Mouse (Mus musculus): ENCODE data around the gene Nsmf.

Nsmf gene

DNA sequence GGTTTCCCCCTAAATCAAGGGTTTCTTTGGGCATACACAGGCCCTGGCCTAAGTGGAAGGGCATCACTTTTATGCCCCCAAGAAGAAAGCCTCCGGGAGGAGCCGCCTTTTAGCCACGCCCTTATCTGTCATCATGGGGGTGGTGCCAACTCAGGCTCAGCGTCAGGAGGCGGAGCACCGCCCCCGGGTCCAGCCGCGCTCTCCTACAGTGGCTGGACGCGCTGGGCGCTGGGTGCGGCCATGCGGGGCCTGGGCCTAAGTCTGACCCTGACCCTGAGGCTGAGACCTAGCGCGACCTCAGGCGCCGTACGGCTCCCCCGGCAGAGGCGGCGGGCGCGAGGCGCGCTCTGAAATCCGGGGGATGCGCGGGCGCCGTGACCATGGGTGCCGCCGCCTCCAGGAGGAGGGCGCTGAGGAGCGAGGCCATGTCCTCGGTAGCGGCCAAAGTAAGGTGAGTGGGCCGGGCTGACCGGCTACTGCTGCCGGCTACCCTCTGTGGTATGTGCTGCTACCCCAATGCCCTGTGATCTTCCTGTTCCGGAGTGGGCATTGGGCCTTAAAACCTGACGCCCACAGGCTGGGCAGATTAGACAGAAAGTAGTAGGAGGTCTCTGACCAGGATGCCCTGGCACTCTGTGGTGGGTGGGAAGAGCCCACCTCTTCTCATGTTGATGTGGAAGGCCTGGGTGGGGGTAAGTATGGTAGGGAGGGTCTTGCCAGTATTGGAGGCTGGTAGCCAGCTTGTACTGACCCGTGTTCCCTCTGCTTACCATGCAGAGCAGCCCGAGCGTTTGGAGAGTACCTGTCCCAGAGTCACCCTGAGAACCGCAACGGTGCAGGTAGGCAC lies at the start of gene Nsmf:
Gene Nsmf (plus strand): TSS at position 135 of the 847 bp plus-strand sequence.
- peak; percentile 83 for DNase-seq (ENCODE audit: low read depth, low spot score)

DNA sequence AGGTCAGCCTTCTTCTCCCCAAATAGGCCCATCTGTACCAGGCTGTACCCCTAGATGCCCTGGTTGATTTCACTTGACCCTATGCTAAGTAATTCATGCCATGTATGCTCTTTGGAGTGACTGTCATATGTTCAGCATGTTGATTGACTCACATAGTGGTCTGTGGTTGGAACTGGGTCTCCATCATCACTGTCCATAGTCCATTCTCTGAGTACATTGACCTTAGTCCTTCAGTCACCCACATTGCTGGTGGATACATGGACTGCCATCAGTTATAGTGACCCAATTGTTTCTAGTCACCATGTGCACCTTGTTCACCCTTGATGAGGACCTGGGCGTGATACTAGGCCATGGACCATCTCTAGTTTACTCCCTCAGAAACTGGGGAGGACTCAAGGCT lies 47.4 kb upstream of the Nsmf start:
- DNase-seq (ENCODE audit: low read depth, low spot score): no peak

DNA sequence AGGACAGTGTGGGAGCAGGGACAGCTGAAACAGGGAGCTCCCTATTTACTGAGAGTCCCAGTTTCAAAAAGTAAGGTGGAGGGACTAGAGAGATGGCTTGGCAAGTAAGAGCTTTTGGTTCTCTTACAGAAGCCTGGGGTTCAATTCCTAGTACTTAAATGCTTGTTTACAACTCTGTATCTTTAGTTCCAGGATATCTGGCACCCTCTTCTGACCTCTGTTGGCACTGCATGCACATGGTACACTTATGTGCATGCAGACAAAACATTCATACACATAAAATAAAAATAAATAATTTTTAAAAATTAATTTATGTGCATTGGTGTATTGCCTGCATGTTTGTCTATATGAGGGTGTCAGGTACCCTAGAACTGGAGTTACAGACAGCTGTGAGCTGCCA lies 45.9 kb upstream of the Nsmf start:
- peak; percentile 27 for DNase-seq (ENCODE audit: low read depth, low spot score)

DNA sequence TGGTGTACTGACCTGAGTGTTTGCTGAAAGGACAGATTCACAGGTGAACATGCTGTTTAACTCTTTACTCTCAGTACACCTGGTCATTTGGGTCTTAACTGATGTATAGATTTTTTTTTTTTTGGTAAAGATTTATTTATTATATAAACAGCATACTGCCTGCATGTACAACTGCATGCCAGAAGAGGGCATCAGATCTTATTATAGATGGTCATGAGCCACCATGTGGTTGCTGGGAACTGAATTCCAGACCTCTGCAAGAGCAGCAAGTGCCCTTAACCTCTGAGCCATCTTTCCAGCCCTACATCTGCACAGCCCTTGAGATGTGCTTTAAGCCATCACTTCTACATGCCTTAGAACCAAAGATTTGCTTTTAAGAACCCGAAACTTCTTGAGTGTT lies 31.5 kb upstream of the Nsmf start:
- peak; percentile 8 for DNase-seq (ENCODE audit: low read depth, low spot score)

DNA sequence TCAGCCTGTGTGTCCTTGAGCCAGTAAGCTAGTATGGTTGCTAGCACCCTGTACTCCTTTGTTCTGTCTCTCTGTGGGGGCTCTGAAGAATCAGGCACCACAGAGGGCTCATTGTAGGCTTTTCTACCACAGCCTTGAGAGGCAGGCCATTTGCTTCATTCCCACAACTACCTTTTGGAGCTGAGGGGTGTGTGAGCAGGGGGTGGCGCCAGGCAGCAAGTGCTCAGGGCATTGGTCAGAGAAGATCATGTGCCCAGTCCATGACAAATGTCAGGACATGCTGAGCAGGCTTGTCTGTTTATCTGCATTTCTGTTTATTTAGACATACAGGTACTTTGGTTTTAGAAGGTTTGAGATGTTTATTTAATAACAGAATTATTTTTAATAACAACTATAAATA lies 29.0 kb upstream of the Nsmf start:
- DNase-seq (ENCODE audit: low read depth, low spot score): no peak

DNA sequence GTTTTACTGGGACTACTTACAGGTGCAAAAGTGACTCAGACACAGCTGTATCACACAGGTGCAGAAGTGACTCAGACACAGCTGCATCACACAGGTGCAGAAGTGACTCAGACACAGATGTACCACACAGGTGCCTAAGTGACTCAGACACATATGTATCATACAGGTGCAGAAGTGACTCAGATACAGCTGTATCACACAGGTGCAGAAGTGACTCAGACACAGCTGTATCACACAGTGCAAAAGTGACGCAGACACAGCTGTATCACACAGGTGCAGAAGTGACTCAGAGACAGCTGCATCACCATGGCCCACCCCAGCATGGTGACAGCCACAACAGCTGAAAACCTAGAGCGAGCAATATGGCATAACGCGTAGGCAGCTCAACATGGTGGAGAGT lies 19.2 kb upstream of the Nsmf start:
- DNase-seq (ENCODE audit: low read depth, low spot score): no peak

DNA sequence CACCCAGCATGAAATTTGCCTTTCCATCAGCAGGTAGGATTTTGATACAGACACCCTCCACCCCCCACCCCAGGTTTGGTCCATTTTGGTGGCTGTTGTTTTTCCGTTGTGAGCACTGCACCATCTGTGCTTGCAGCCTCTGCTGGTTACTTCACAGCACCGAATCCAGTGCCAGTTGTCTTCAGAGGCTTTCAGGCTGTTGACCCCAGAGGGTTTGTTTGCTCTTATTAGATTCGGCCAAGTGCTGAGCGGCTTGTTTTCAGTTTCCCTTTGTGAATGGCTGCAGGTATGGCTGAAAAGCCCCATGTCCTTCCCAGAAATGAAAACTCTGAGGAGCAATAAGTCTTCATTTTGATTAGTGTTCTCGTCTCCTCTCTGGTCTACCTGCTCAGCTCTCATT lies 14.1 kb upstream of the Nsmf start:
- DNase-seq (ENCODE audit: low read depth, low spot score): no peak

DNA sequence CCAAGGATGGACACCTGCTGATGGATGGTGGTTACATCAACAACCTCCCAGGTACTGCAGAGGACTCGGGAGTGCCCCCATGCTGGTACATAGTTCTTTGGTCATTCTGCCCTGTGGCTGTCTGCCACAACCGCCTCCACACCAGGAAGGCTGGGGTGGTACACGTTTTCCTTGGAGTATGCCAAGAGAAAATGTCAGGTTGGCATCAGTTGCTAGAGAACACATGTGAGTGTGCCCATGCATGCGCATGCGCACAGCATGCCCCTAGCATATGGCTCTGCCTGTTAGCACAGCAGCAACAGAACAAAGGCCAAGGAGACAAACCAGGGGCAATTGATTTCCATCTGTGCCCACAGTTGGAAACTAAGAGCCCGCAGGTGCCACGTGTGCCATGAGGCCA lies 3.2 kb upstream of the Nsmf start:
- no peak for DNase-seq (ENCODE audit: low read depth, low spot score)

DNA sequence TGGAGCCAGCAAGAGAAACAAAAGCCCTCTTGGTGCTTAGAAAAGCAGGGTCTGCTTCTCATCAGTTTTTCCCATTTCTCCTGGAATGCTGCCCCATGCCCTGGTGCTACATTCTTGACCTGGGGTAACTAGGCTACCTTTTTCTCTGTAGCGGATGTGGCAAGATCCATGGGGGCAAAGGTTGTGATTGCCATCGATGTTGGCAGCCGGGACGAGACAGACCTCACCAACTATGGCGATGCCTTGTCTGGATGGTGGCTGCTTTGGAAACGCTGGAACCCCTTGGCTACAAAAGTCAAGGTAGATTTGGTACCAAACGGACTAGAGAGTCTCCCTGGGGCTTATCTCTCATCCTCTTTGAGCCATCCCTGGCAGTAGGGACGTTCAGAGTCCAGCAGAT lies 2.7 kb upstream of the Nsmf start:
- no peak for DNase-seq (ENCODE audit: low read depth, low spot score)

DNA sequence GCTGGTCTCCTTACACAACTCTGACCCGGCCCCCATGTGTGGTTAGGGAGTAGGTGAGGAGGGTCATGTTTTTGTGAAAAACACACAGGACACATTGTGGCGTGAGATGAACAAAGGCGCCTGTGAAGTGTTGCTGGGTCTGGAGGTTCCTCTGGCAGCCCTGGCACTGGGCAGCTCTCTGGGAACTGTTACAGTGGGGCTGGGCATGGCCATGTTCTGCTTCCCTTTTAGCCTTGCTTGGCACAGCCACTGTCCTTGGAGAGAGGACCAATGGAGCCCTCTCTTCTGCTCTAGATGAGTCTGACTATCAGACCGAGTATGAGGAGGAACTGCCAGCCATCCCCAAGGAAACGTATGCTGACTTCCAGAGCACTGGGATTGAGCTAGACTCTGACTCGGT lies 1.1 kb upstream of the Nsmf start:
- DNase-seq (ENCODE audit: low read depth, low spot score): no peak

DNA sequence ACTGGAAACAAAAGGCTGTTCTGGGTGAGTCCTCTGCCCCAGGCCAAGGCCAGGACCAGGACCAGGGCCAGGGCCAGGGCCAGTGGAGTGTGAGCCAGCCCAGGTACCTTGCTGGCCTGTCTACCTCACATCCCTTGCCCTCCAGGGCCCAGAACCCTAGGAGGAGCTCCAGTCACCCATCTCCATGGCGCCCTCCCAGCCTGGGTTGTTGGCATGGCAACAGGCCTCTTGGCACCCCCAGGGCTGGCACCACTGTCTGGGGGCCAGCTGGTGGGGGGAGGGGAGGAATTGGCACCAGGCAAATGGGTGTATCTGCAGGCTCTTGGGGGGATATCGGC lies 882 bp downstream of the Nsmf start:
- peak; percentile 29 for DNase-seq (ENCODE audit: low read depth, low spot score)

DNA sequence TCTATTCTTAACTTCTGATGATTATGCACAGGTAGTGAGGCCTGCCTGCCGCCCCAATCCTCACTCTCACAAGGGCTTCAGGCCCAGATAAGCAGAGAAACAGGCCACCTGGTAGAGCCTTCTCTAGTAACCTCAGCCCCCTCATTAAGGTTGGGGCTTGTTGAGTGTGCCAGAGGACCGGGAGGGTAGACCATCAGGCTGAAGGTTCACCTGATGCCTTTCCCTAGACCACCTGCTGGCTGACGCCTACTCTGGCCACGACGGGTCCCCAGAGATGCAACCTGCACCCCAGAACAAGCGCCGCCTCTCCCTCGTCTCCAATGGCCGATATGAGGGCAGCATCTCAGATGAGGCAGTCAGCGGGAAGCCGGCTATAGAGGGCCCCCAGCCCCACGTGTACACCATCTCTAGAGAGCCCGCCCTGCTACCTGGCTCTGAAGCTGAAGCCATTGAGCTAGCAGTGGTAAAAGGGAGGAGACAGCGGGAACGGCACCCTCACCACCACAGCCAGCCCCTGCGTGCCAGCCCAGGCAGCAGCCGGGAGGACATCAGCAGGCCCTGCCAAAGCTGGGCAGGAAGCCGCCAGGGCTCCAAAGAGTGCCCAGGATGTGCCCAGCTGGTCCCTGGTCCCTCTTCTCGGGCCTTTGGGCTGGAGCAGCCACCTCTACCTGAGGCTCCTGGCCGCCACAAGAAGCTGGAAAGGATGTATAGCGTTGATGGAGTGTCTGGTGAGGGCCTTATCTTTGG lies 1.4 kb downstream of the Nsmf start:
- DNase-seq (ENCODE audit: low read depth, low spot score): no peak

DNA sequence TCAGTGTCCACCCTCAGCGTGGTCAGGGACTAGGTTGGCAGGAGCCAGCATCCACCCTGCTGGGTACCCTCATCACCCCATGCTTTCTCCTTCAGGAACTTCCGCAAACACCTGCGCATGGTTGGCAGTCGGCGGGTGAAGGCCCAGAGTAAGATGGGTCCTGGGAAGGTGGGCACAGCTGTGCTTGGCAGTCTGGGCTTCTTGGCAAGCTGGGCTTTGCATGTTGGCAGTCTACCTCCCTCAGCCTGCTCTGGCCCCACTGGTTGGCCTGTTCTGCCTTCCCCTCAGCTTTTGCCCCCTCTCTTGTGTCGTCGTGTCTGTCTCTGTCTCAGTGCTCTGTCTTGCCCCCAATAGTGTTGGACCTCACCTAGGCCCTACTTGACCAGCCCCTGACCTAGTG lies 4.8 kb downstream of the Nsmf start:
- no peak for DNase-seq (ENCODE audit: low read depth, low spot score)

DNA sequence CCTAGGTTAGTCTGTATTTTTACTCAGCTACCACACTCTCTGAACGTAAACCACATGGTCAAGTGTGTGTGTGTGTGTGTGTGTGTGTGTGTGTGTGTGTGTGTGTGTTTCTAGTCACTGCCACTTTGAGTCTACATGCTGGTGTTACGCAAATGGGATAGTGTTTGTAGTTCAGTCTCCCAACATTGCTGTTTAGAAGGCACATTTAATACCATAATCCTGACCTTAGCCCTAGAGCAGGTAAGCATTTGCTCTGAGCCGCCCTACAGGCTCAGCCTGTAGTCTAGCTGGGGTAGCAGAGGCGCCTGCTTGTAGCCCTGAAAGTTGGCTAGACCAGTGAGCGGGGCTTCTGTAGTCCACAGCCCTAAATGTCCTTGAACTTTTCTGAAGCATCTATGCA lies 9.4 kb downstream of the Nsmf start:
- DNase-seq (ENCODE audit: low read depth, low spot score): no peak

DNA sequence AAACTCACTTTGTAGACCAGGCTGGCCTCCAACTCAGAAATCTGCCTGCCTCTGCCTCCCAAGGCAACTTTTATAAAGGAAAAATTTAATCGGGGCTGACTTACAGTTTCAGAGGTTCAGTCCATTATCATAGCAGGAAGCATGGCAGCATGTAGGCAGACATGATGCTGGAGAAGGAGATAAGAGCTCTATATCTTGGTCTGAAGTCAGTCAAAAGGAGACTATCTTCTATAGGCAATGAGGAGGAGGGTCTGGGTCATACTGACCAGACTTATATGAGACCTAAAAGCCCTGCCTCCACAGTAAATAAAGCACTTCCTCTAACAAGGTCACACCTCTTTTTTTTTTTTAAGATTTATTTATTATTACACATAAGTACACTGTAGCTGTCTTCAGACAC lies 10.1 kb downstream of the Nsmf start:
- DNase-seq (ENCODE audit: low read depth, low spot score): no peak

DNA sequence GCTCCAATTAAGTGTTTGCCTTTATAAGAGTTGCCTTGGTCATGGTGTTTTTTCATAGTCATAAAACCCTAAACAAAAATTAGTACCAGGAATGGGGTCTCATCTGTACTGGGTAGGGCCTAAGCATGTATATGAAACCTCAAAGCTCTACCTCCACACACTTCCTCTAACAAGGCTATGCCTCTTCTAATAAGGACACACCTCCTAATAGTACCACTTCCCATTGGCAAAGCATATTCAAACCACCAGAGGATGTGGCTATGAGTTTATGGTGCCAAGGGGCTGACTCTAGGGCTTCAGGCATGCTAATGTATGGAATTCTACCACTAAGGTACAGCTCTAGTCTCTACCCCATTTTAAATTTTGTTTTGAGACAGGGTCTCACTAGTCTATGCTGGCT lies 11.4 kb downstream of the Nsmf start:
- DNase-seq (ENCODE audit: low read depth, low spot score): no peak

DNA sequence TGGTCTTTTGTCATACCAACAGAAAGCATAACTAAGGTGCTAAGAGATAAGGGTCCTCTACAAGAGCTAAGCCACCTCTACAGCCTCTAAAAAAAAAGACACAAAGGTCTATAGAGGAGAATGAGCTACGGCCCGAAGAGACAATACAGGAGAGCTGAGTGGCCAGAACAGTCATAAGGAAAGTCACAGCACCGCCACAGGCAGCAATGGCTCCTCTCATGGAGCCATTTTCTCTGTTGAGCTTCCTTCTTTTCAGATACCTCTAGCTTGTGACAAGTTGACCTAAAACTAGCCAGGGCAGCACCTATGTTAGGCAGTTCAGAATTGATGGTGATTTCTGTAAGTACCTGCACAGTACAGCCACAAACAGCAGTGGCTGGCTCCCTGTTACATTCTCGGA lies 12.4 kb downstream of the Nsmf start:
- no peak for DNase-seq (ENCODE audit: low read depth, low spot score)

DNA sequence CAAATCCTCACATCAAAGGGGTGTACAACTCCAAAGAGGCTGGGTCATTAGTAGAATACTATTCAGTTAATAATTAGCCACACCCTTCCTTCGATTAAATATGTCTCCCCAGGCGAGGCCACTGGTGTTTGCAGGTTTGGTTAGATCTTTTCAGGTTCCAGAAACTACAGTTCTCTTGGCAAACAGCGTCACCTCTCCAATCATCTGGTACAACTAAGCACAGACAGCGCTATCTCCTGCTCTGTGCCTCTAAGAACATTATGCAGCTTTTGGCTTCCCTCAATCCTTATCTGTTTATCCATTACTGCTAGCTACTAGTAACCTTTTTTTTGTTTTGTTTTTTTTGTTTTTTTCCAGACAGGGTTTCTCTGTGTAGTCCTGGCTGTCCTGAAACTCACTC lies 15.4 kb downstream of the Nsmf start:
- DNase-seq (ENCODE audit: low read depth, low spot score): no peak

DNA sequence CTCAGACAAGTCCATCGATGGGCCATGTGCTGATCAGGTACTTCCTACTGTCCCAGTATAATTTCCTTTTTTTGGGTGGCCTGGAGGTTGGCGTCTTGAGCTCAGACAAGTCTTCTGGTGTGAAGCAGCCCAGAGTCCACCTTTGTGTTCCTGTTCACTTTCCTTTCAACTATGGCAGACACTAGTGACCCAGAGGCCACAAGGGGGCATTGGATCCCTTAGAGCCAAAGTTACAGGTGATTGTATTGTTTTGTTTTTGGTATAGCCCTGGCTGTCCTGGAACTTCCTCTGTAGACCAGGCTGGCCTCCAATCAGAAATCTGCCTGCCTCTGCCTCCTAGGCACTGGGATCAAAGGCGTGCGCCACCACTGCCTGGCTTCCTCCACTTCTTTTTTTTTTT lies 18.2 kb downstream of the Nsmf start:
- DNase-seq (ENCODE audit: low read depth, low spot score): peak; percentile 6

DNA sequence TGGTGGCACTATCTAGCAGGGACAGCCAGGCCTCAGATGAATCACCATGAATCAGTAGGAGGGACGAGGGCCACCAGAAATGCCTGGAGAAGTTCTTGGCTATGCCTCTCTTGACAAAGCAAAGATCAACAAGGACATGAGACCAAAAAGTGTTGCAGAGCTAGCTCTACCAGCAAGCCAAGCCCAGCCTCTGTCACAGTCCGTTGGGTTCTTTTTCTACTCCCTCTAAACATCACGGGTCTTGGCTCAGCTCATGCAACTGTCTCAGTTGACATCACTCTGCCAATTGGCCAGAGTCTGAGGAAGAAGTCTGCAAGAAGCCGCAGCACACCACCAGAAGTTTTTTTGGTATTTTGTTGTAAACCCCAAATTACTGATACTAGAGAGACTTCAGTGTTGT lies 21.4 kb downstream of the Nsmf start:
- no peak for DNase-seq (ENCODE audit: low read depth, low spot score)

DNA sequence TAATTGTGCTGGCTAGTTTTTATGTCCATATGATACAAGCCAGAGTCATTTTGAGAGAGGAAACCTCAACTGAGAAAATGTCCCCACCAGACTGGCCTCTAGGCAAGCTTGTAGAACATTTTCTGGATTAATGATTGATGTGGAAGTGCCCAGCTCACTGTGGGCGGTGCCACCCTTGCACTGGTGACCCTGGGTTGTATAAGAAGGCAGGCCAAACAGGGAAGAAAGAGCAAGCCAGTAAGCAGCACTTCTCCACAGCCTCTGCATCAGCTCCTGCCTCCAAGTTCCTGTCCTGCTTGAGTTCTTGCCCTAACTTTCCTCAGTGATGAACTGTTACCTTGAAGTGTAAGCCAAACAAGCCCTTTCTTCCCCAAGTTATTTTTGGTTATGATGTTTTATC lies 24.8 kb downstream of the Nsmf start:
- no peak for DNase-seq (ENCODE audit: low read depth, low spot score)

DNA sequence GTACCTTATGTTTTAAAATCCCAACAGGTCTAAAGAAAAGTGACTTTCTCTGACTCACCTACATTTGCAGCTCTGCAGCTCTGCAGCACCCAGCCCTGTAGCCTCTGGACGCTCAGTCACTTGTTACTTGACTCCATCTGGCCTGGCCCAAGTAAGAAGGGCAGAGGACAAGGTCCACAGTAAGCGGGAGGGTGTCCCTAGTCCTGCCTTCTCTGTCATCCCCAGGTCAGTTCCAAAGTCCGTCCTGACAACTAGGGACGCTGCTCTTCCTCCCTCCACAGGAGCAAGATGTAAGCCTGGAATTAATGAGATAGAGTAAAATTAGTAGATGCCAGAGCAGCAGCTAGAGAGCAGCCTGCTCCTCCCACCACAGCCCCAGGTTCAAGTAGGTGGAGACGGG lies 25.9 kb downstream of the Nsmf start, which contains the start of gene Entpd8:
Gene Entpd8 (plus strand): TSS at position 229 of the 400 bp plus-strand sequence.
- no peak for DNase-seq (ENCODE audit: low read depth, low spot score)

DNA sequence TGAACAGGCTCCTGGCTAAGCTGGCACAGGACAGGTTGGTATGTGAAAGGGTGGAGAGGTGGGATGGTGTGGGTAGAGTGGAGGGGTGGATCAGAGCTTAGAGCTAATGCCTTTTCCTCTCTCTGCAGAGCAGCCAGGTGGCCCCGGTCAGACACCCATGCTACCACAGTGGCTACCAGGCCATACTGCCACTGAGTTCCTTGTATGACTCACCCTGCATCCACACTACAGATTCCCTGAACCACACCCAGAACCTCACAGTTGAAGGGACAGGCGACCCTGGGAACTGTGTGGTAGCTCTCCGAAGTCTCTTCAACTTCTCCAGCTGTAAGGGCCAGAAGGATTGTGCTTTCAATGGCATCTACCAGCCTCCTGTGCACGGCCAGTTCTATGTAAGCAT lies 29.5 kb downstream of the Nsmf start:
- peak; percentile 12 for DNase-seq (ENCODE audit: low read depth, low spot score)
